23 mouse cellular contexts compared by ENCODE assay signal in the genomic region with DNA sequence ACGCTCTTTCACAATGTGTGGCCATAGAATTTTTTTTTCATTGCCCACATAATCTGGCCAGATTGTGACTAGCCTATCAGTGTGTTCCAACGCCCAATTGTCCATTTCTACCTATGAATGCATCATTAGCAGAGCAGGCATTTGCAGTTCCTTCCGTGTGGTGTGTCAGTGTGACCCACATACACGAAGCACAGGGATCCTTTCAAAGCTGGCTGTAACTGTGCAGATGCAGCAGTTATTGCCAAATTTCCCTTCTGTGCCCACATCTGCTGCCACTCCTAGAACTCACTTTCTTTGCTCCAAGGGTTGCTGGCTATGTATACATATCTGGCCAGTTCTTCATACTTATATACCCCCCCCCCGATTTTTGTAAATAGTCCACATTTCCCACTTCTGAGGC.
A peak's percentile ranks its signal among the peaks of the same experiment; 100 is the strongest.
DNase-seq lines count a peak whose midpoint lies in the region; ATAC-seq and TF ChIP-seq lines count a peak whose summit lies in the region.
"Had no signal": no experiment of that assay in that cellular context is flagged by ENCODE, and none has a peak within 500 bp of the region (broad histone marks: within the 10 kb centered on the region; RNA-seq: fewer than 3 reads in every experiment).

No protein-coding gene starts in this region.

- peak; percentile 43; the same call in 1 of the 2 replicates for ATAC-seq in frontal cortex, adult (ENCODE audit: low TSS enrichment)
- ATAC-seq in granulocyte monocyte progenitor cell, adult 5-6 weeks (replicated peaks; ENCODE audit: poor library complexity, severe bottlenecking) = peak; percentile 90
- ATAC-seq: forebrain, embryonic 15.5 days; intestine, postnatal 0 days; Patski had no signal

- TF ChIP-seq CTCF in left cerebral cortex, adult 2 months (IDR thresholded peaks at IDR 0.05) = no peak

- H3K27ac ChIP-seq in left cerebral cortex, adult 2 months = peak overlapping the region; percentile 72
- H3K27ac ChIP-seq: embryonic facial prominence, embryonic 10.5 days; embryonic facial prominence, embryonic 13.5 days; forebrain, embryonic 12.5 days; forebrain, embryonic 15.5 days; gastrocnemius, adult 2 months; hindbrain, embryonic 12.5 days; hindbrain, embryonic 15.5 days had no signal

- no peak overlapping the region for H3K4me3 ChIP-seq in left cerebral cortex, adult 2 months
- H3K4me3 ChIP-seq: embryonic facial prominence, embryonic 10.5 days; embryonic facial prominence, embryonic 13.5 days; erythroblast, embryonic 14.5 days; forebrain, embryonic 12.5 days; forebrain, embryonic 15.5 days; gastrocnemius, adult 2 months; hindbrain, embryonic 12.5 days; hindbrain, embryonic 15.5 days had no signal

- intact Hi-C loops in left cerebral cortex, adult 2 months (cut with DNase I) = no loop called here
- intact Hi-C loops in left cerebral cortex, postnatal 4 days (cut with DNase I) = no loop called here

- no peak for DNase-seq in frontal cortex, postnatal 25 days (ENCODE audit: low spot score in 2 of 2)
- no peak for DNase-seq in left cerebral cortex, adult 2 months (ENCODE audit: extremely low spot score in 1 of 2, low spot score in 2 of 2)
- no peak for DNase-seq in left cerebral cortex, postnatal 4 days
- no peak for DNase-seq in yolk sac, embryonic 10.5 days (ENCODE audit: low spot score)
- DNase-seq: adrenal gland, postnatal 10 days; adrenal gland, postnatal 36 days; cerebellum, adult 11 months; cerebellum, adult 8-10 months; cerebellum, postnatal 14 days; embryo, embryonic 11 days; gastrocnemius, adult 2 months; gastrocnemius, postnatal 14 days had no signal
